Mouse (Mus musculus) MEL (cell line): ENCODE data around the gene Gm3336. TPM values are rescaled to one million over a fixed set of nuclear protein-coding genes. Genes with fewer than 3 reads are reported as not detected.

Experiments
- DNase-seq: peaks from one replicate; pipeline ENCODE4 v3.0.0; 2011; ENCODE audit warnings: low read depth, low spot score
- H3K27ac ChIP-seq: 2 replicates; pipeline ENCODE4 v1.5.1; 2012; ENCODE audit warnings: low read depth, mild to moderate bottlenecking, control low read depth, low read length, moderate library complexity; ENCODE audit not compliant: control insufficient read depth
- H3K27me3 ChIP-seq, 2 experiments: fragments of 150-350 bp in 1 of 2; sonication (generic) in 1 of 2; 2 replicates each; pipeline ENCODE4 v1.6.1; 2012; ENCODE audit warnings: low read length in 2 of 2, mild to moderate bottlenecking in 2 of 2, improper control_type of control experiment in 1 of 2, moderate library complexity in 1 of 2; ENCODE audit not compliant: insufficient read depth in 2 of 2, control insufficient read depth in 1 of 2
- H3K36me3 ChIP-seq, 2 experiments: 2 replicates each; pipeline ENCODE4 v1.6.1; 2012 to 2014; ENCODE audit warnings: low read length in 2 of 2, improper control_type of control experiment in 1 of 2, inconsistent platforms in 1 of 2, mild to moderate bottlenecking in 1 of 2; ENCODE audit not compliant: insufficient read depth in 2 of 2, control insufficient read depth in 1 of 2
- H3K4me1 ChIP-seq, 2 experiments: fragments of 150-350 bp in 1 of 2; sonication (generic) in 1 of 2; 2 replicates each; pipeline ENCODE4 v1.6.1; 2012; ENCODE audit warnings: low read length in 2 of 2, improper control_type of control experiment in 1 of 2, mild to moderate bottlenecking in 1 of 2; ENCODE audit not compliant: insufficient read depth in 2 of 2, control insufficient read depth in 1 of 2
- H3K4me3 ChIP-seq, 2 experiments: fragments of 150-350 bp in 1 of 2; sonication (generic) in 1 of 2; 2 replicates each; pipeline ENCODE4 v1.5.1; 2012; ENCODE audit warnings: low read depth in 2 of 2, low read length in 2 of 2, mild to moderate bottlenecking in 2 of 2, moderate library complexity in 2 of 2, control low read depth in 1 of 2, improper control_type of control experiment in 1 of 2; ENCODE audit not compliant: control insufficient read depth in 1 of 2, insufficient read depth in 1 of 2
- H3K79me2 ChIP-seq: 2 replicates; pipeline ENCODE4 v1.6.1; 2012; ENCODE audit warnings: mild to moderate bottlenecking, low read length, moderate library complexity; ENCODE audit not compliant: control insufficient read depth, poor library complexity, insufficient read depth
- H3K9ac ChIP-seq: 2 replicates; pipeline ENCODE4 v1.6.1; 2012; ENCODE audit warnings: low read depth, mild to moderate bottlenecking, control low read depth, low read length, moderate library complexity; ENCODE audit not compliant: control insufficient read depth, poor library complexity, severe bottlenecking
- H3K9me3 ChIP-seq: fragments of 150-350 bp; sonication (generic); replicated peaks from 2 replicates; pipeline ENCODE4 v1.6.1; 2012; ENCODE audit warnings: mild to moderate bottlenecking, low read length, improper control_type of control experiment, moderate library complexity; ENCODE audit not compliant: insufficient read depth
- BHLHE40 ChIP-seq: IDR thresholded peaks from 2 replicates; pipeline ENCODE4 v1.6.1; 2012; ENCODE audit warnings: low read depth, mild to moderate bottlenecking, inconsistent platforms, low read length, improper control_type of control experiment, borderline replicate concordance
- CHD2 ChIP-seq: IDR thresholded peaks from 2 replicates; pipeline ENCODE4 v1.6.1; 2011; ENCODE audit warnings: low read length, improper control_type of control experiment
- E2F4 ChIP-seq: IDR thresholded peaks from 2 replicates; pipeline ENCODE4 v1.6.1; 2011; ENCODE audit warnings: low read depth, low read length, improper control_type of control experiment, borderline replicate concordance
- EP300 ChIP-seq, 2 experiments: IDR thresholded peaks; 2 replicates each; pipeline ENCODE4 v1.6.1; 2011; ENCODE audit warnings: improper control_type of control experiment in 2 of 2, low read length in 2 of 2, low read depth in 1 of 2, mild to moderate bottlenecking in 1 of 2
- ETS1 ChIP-seq: IDR thresholded peaks from 2 replicates; pipeline ENCODE4 v1.6.1; 2012; ENCODE audit warnings: low read depth, mild to moderate bottlenecking, inconsistent platforms, low read length, improper control_type of control experiment, moderate library complexity
- GATA1 ChIP-seq: IDR thresholded peaks from 2 replicates; pipeline ENCODE4 v1.6.1; 2011; ENCODE audit warnings: low read depth, low read length, improper control_type of control experiment
- HCFC1 ChIP-seq: IDR thresholded peaks from 2 replicates; pipeline ENCODE4 v1.6.1; 2012; ENCODE audit warnings: low read depth, mild to moderate bottlenecking, inconsistent platforms, low read length, improper control_type of control experiment, moderate library complexity
- JUND ChIP-seq: IDR thresholded peaks from 2 replicates; pipeline ENCODE4 v1.6.1; 2011; ENCODE audit warnings: low read depth, mild to moderate bottlenecking, improper control_type of control experiment, low read length
- KAT2A ChIP-seq: conservative IDR thresholded peaks from 2 replicates; pipeline ENCODE4 v1.6.1; 2012; ENCODE audit warnings: low read depth, low read length, improper control_type of control experiment, inconsistent platforms
- MAX ChIP-seq: IDR thresholded peaks from 2 replicates; pipeline ENCODE4 v1.6.1; 2011; ENCODE audit warnings: low read length, improper control_type of control experiment
- MYB ChIP-seq: IDR thresholded peaks from 2 replicates; pipeline ENCODE4 v1.6.1; 2011; ENCODE audit warnings: mild to moderate bottlenecking, low read depth, low read length, improper control_type of control experiment
- MYC ChIP-seq: IDR thresholded peaks from 2 replicates; pipeline ENCODE4 v1.6.1; 2011; ENCODE audit warnings: low read depth, mild to moderate bottlenecking, low read length, improper control_type of control experiment, moderate library complexity
- POLR2A ChIP-seq, 2 experiments: IDR thresholded peaks; 2 replicates each; pipeline ENCODE4 v1.6.1; 2011 to 2012; ENCODE audit warnings: low read length in 2 of 2, mild to moderate bottlenecking in 2 of 2, control low read depth in 1 of 2, improper control_type of control experiment in 1 of 2, low read depth in 1 of 2, moderate library complexity in 1 of 2; ENCODE audit not compliant: control insufficient read depth in 1 of 2, insufficient read depth in 1 of 2, poor library complexity in 1 of 2
- RAD21 ChIP-seq: IDR thresholded peaks from 2 replicates; pipeline ENCODE4 v1.6.1; 2011; ENCODE audit warnings: mild to moderate bottlenecking, low read depth, low read length, improper control_type of control experiment
- RCOR1 ChIP-seq: IDR thresholded peaks from 2 replicates; pipeline ENCODE4 v1.6.1; 2012; ENCODE audit warnings: low read depth, mild to moderate bottlenecking, inconsistent platforms, low read length, improper control_type of control experiment
- SIN3A ChIP-seq: IDR thresholded peaks from 2 replicates; pipeline ENCODE4 v1.6.1; 2012; ENCODE audit warnings: low read length, improper control_type of control experiment, inconsistent platforms
- TAL1 ChIP-seq: IDR thresholded peaks from 2 replicates; pipeline ENCODE4 v1.6.1; 2012; ENCODE audit warnings: mild to moderate bottlenecking, inconsistent platforms, low read length, moderate library complexity, mixed read lengths
- TBP ChIP-seq: IDR thresholded peaks from 2 replicates; pipeline ENCODE4 v1.8.0; 2011; ENCODE audit warnings: low read depth, low read length, improper control_type of control experiment
- UBTF ChIP-seq: IDR thresholded peaks from 2 replicates; pipeline ENCODE4 v1.6.1; 2012; ENCODE audit warnings: low read depth, mild to moderate bottlenecking, inconsistent platforms, low read length, improper control_type of control experiment, moderate library complexity, borderline replicate concordance; ENCODE audit not compliant: insufficient read depth
- ZC3H11A ChIP-seq: IDR thresholded peaks from 2 replicates; pipeline ENCODE4 v1.6.1; 2012; ENCODE audit warnings: low read depth, mild to moderate bottlenecking, inconsistent platforms, low read length, improper control_type of control experiment
- ZNF384 ChIP-seq: IDR thresholded peaks from 2 replicates; pipeline ENCODE4 v1.6.1; 2012; ENCODE audit warnings: low read depth, mild to moderate bottlenecking, inconsistent platforms, low read length, improper control_type of control experiment
- polyA plus RNA-seq, 2 experiments: library from polyadenylated mRNA; stranded (reverse) in 1 of 2; unstranded in 1 of 2; fragments of >175 nt in 1 of 2; fragments of >200 nt in 1 of 2; gene quantifications; 2 replicates each; pipeline versions ENCODE4 v1.2.1 to v1.2.4; 2012; ENCODE audit warnings: low replicate concordance in 2 of 2, low read depth in 1 of 2; ENCODE audit not compliant: insufficient read length in 2 of 2, insufficient read depth in 1 of 2, missing spikeins in 1 of 2
- total RNA-seq: library from RNA; depleted of rRNA; stranded (reverse); fragments of 300-350 nt; gene quantifications from 2 replicates; pipeline ENCODE4 v1.2.3, GENCODE M21; 2012

The Gm3336 gene
- total and polyA plus RNA-seq, 3 experiments = 0.19 to 0.72 TPM; not detected in 1

- peaks cover 0 to 4% of the 10 kb centered on the region in 2 experiments; a peak in 2 of 4 replicates for H3K36me3 ChIP-seq
- no peaks in the 10 kb centered on the region for H3K9me3 ChIP-seq
- peaks cover 8% of the 10 kb centered on the region for H3K79me2 ChIP-seq
- no peak overlapping the region for H3K9ac ChIP-seq
- peaks cover 0 to 3% of the 10 kb centered on the region in 2 experiments; a peak in 3 of 4 replicates for H3K27me3 ChIP-seq
- peaks cover 2 to 5% of the 10 kb centered on the region in 2 experiments; a peak in 2 of 4 replicates for H3K4me1 ChIP-seq
- no peak overlapping the region for H3K4me3 ChIP-seq
- no peak for DNase-seq
- H3K27ac ChIP-seq = no peak overlapping the region
- TF ChIP-seq EP300 (IDR thresholded peaks at IDR 0.05; ENCODE audit: low read depth in 1 of 2, low read length in 2 of 2) = no peak
- no peak for TF ChIP-seq MYC
- no peak for TF ChIP-seq MAX
- TF ChIP-seq JUND = no peak
- no peak for TF ChIP-seq HCFC1
- TF ChIP-seq RCOR1 = no peak
- TF ChIP-seq TBP = no peak
- no peak for TF ChIP-seq GATA1
- TF ChIP-seq SIN3A = no peak
- no peak for TF ChIP-seq TAL1
- no peak for TF ChIP-seq POLR2A (IDR thresholded peaks at IDR 0.05; ENCODE audit: control insufficient read depth in 1 of 2, insufficient read depth in 1 of 2, low read depth in 1 of 2, low read length in 2 of 2, poor library complexity in 1 of 2)
- TF ChIP-seq MYB = no peak
- no peak for TF ChIP-seq KAT2A
- TF ChIP-seq ZC3H11A = no peak
Observed at GRCm38 (mm10) chr8:70680039-70680438, 38.3 kb upstream of the Gm3336 start.

DNA sequence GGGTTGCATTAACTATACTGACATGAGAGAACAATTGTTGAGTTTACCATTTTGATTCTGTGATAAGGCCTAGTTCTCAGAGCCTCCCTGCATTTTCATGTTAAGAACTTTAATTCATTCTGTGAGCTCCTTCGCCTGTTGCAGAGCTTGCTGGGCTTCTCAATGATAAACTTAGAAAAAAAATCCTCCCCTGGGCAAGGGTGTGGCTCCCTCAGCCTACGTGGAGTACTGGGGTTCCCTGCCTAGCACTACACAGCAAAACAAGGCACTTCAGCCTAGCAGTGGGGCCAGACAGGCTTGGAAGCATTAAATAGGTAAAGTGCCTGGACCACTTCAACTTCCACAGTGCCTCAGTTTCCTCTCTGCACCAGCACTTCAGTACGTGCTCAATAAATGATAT lies 36.9 kb upstream of the Gm3336 start:
- no peak for DNase-seq
- peaks cover 0 to 5% of the 10 kb centered on the region in 2 experiments; a peak in 3 of 4 replicates for H3K27me3 ChIP-seq
- no peaks in the 10 kb centered on the region for H3K36me3 ChIP-seq
- H3K4me3 ChIP-seq = no peak overlapping the region
- peak; percentile 29; the same call in 1 of the 2 replicates for TF ChIP-seq ZNF384
- no peak for TF ChIP-seq KAT2A
- no peaks in the 10 kb centered on the region for H3K79me2 ChIP-seq
- no peaks in the 10 kb centered on the region for H3K9me3 ChIP-seq
- H3K9ac ChIP-seq = no peak overlapping the region
- no peak overlapping the region for H3K27ac ChIP-seq
- H3K4me1 ChIP-seq = no peaks in the 10 kb centered on the region

- Histone ChIP-seq H3K4me1 (no peaks in the 10 kb centered on the region), H3K4me3 (no peak overlapping the region), H3K79me2 (no peaks in the 10 kb centered on the region), H3K27me3 (peaks cover 0 to 5% of the 10 kb centered on the region in 2 experiments; a peak in 3 of 4 replicates), H3K27ac (no peak overlapping the region), H3K9ac (no peak overlapping the region), H3K36me3 (no peaks in the 10 kb centered on the region), H3K9me3 (no peaks in the 10 kb centered on the region)
- no peak for TF ChIP-seq MAX
- no peak for TF ChIP-seq ETS1
- TF ChIP-seq E2F4 = no peak
- TF ChIP-seq CHD2 = no peak
- TF ChIP-seq BHLHE40 = no peak
- TF ChIP-seq UBTF = no peak
- TF ChIP-seq ZNF384 = no peak
- TF ChIP-seq MYB = no peak
- TF ChIP-seq TAL1 = no peak
- no peak for TF ChIP-seq RAD21
- DNase-seq = no peak
Observed at GRCm38 (mm10) chr8:70682193-70682592, 36.1 kb upstream of the Gm3336 start.
